Mouse (Mus musculus): ENCODE measurements around the gene Eif3a.

Gene Eif3a

GRCm38 (mm10) chr19:60790551-60791161, at the start of gene Eif3a:
Gene Eif3a (minus strand): TSS chr19:60790658.
- DNase-seq (ENCODE audit: low spot score in 2 of 2), result peak; percentile 80 to 93

- peak in 1 of 2 experiments; percentile 52 for DNase-seq (ENCODE audit: low spot score in 2 of 2)
Observed at GRCm38 (mm10) chr19:60837747-60838146, 47.3 kb upstream of the Eif3a start.

- no peak for DNase-seq (ENCODE audit: low spot score in 2 of 2)
Observed at GRCm38 (mm10) chr19:60818677-60819076, 28.2 kb upstream of the Eif3a start.

GRCm38 (mm10) chr19:60813133-60813532, 22.7 kb upstream of the Eif3a start:
- no peak for DNase-seq (ENCODE audit: low spot score in 2 of 2)

GRCm38 (mm10) chr19:60812036-60812389, 21.6 kb upstream of the Eif3a start:
- no peak for DNase-seq (ENCODE audit: low spot score in 2 of 2)

GRCm38 (mm10) chr19:60811098-60812035, 20.9 kb upstream of the Eif3a start, which contains the start of gene Fam45a:
Gene Fam45a (plus strand): TSS chr19:60811585.
- DNase-seq (ENCODE audit: low spot score in 2 of 2), result peak; percentile 76 to 91

GRCm38 (mm10) chr19:60809927-60810326, 19.5 kb upstream of the Eif3a start:
- no peak for DNase-seq (ENCODE audit: low spot score in 2 of 2)

- no peak for DNase-seq (ENCODE audit: low spot score in 2 of 2)
Observed at GRCm38 (mm10) chr19:60804903-60805302, 14.4 kb upstream of the Eif3a start.

GRCm38 (mm10) chr19:60799867-60800569, 9.6 kb upstream of the Eif3a start:
- DNase-seq (ENCODE audit: low spot score in 2 of 2), result no peak

- DNase-seq (ENCODE audit: low spot score in 2 of 2), result no peak
Observed at GRCm38 (mm10) chr19:60797415-60797814, 7.0 kb upstream of the Eif3a start.

GRCm38 (mm10) chr19:60795244-60795643, 4.8 kb upstream of the Eif3a start:
- DNase-seq (ENCODE audit: low spot score in 2 of 2), result no peak

- no peak for DNase-seq (ENCODE audit: low spot score in 2 of 2)
Observed at GRCm38 (mm10) chr19:60793170-60793707, 2.8 kb upstream of the Eif3a start.

GRCm38 (mm10) chr19:60791164-60791563, 706 bp upstream of the Eif3a start:
- no peak for DNase-seq (ENCODE audit: low spot score in 2 of 2)

- peak; percentile 8 to 28 for DNase-seq (ENCODE audit: low spot score in 2 of 2)
Observed at GRCm38 (mm10) chr19:60789919-60790506, 445 bp downstream of the Eif3a start.

- DNase-seq (ENCODE audit: low spot score in 2 of 2), result no peak
Observed at GRCm38 (mm10) chr19:60789452-60789851, 1.0 kb downstream of the Eif3a start.

GRCm38 (mm10) chr19:60788214-60788960, 2.1 kb downstream of the Eif3a start:
- DNase-seq (ENCODE audit: low spot score in 2 of 2), result no peak

GRCm38 (mm10) chr19:60787465-60788150, 2.9 kb downstream of the Eif3a start:
- no peak for DNase-seq (ENCODE audit: low spot score in 2 of 2)

- DNase-seq (ENCODE audit: low spot score in 2 of 2), result no peak
Observed at GRCm38 (mm10) chr19:60784712-60785111, 5.7 kb downstream of the Eif3a start.

- DNase-seq (ENCODE audit: low spot score in 2 of 2), result no peak
Observed at GRCm38 (mm10) chr19:60782034-60782433, 8.4 kb downstream of the Eif3a start.

- no peak for DNase-seq (ENCODE audit: low spot score in 2 of 2)
Observed at GRCm38 (mm10) chr19:60773366-60773765, 17.1 kb downstream of the Eif3a start.
